In genomic region chr13:52530008-52530945, GRCm38 (mm10) we compare ENCODE assay signal across 8 mouse cellular contexts. TPM values are rescaled to one million over a fixed set of nuclear protein-coding genes. Genes with fewer than 3 reads are reported as not detected.
DNase-seq lines count a peak whose midpoint lies in the region; ATAC-seq and TF ChIP-seq lines count a peak whose summit lies in the region.

No protein-coding gene starts in this region.

- H3K4me1 ChIP-seq in hindbrain, embryonic 16.5 days (ENCODE audit: control insufficient read depth, insufficient read depth, low read depth, low read length), result peaks cover 4% of the 10 kb centered on the region

- H3K4me3 ChIP-seq in hindbrain, embryonic 16.5 days (ENCODE audit: low read length), result peak overlapping the region; percentile 70

- peak overlapping the region; percentile 83 for H3K9ac ChIP-seq in hindbrain, embryonic 16.5 days (ENCODE audit: low read depth, low read length)

- TF ChIP-seq CTCF in Patski (IDR thresholded peaks at IDR 0.05), result peak; percentile 79

- peak overlapping the region; percentile 89 for H3K4me2 ChIP-seq in hindbrain, embryonic 16.5 days (ENCODE audit: low read length)

- no peaks in the 10 kb centered on the region for H3K36me3 ChIP-seq in hindbrain, embryonic 16.5 days (ENCODE audit: control insufficient read depth, insufficient read depth, low read length)

- peak; percentile 65 for ATAC-seq in Patski
- peak; percentile 98 for ATAC-seq in hindbrain, embryonic 16.5 days

- peaks cover 25% of the 10 kb centered on the region for H3K27me3 ChIP-seq in Patski
- no peaks in the 10 kb centered on the region for H3K27me3 ChIP-seq in hindbrain, embryonic 16.5 days (replicated peaks; ENCODE audit: control insufficient read depth, insufficient read depth, low read length)

- H3K9me3 ChIP-seq in hindbrain, embryonic 16.5 days (ENCODE audit: control insufficient read depth, low read length), result no peaks in the 10 kb centered on the region

- POLR2A ChIA-PET in Patski (lab: Charles Lee), result interaction anchor here (0.5 kb wide), 1 partner anchor 1244 kb away, joined by 4 read pairs; no protein-coding TSS in a partner anchor

- H3K27ac ChIP-seq in hindbrain, embryonic 16.5 days (ENCODE audit: low read depth, low read length), result peak overlapping the region; percentile 88

- WGBS in hindbrain, embryonic 16.5 days, result 2% methylated on average over 47 of the region's 50 CpGs

- CTCF ChIA-PET in Patski (lab: Charles Lee), result interaction anchor here (1.0 to 2.8 kb wide), 6 partner anchors 9 to 279 kb away, joined by 3 to 22 read pairs (median 4); no protein-coding TSS in a partner anchor

- DNase-seq in Patski (ENCODE audit: low read depth, low spot score), result no peak
- peak; percentile 95 to 97 for DNase-seq in cerebellum, postnatal 25 days
- peak; percentile 37 for DNase-seq in gastrocnemius, adult 18-20 months (ENCODE audit: low spot score)
- DNase-seq in left cerebral cortex, adult 18-20 months (ENCODE audit: low spot score in 2 of 2), result peak; percentile 76 to 86
- peak; percentile 80 for DNase-seq in lung, postnatal 36 days
- peak; percentile 95 for DNase-seq in retina, postnatal 1 day
- peak; percentile 81 for DNase-seq in thymus, postnatal 4 days

- in situ Hi-C loops in Patski (cut with MboI; ENCODE audit: low pct_unique_long_range_greater_than_20kb), result loop anchor here (10.0 to 25.0 kb wide), 2 partner anchors 275 to 693 kb away; partner anchors contain the start of gene Gadd45g

RNA-seq across cellular contexts. Expression of gene Diras2, which starts 0.8 kb away (rescaled TPM):
- polyA plus RNA-seq in Patski (2021), result not detected
- under 1 TPM; 0.07 to 0.14 TPM for total RNA-seq in gastrocnemius, adult 18-20 months (2021)
- 6.2 and 7.9 TPM in 2 replicates for polyA plus RNA-seq in hindbrain, embryonic 16.5 days (2015; fragmentation: Nextera tagmentation; extraction: Ambion mirVana)
- 100 to 1,000 TPM; 149 to 165 TPM for total RNA-seq in left cerebral cortex, adult 18-20 months (2021)

RNA-seq across cellular contexts. Expression of gene Syk, which starts 52.7 kb away (rescaled TPM):
- not detected for polyA plus RNA-seq in Patski (2021)
- 1 to 10 TPM; 1.5 to 2.6 TPM for total RNA-seq in gastrocnemius, adult 18-20 months (2021)
- polyA plus RNA-seq in hindbrain, embryonic 16.5 days (2015; fragmentation: Nextera tagmentation; extraction: Ambion mirVana), result 1.1 and 1.4 TPM in 2 replicates
- 1 to 10 TPM; 2.3 to 3.4 TPM for total RNA-seq in left cerebral cortex, adult 18-20 months (2021)

Comparison
In these comparisons a context has a peak if more than half of its experiments do, and no peak if none do; other contexts are left out.
1. RNA of gene Diras2, which starts 0.8 kb away (total RNA-seq): 149 to 165 TPM in left cerebral cortex, adult 18-20 months; 0.07 to 0.14 TPM in gastrocnemius, adult 18-20 months; every median in the first group is over 100 times any median in the second.